Mouse (Mus musculus) layer of hippocampus, adult 9-10 months (tissue): ENCODE data around the gene Cox7a1.
"Not testable (repeated sequence)": the region's sequence is repeated elsewhere in the genome, so short reads cannot be mapped to it uniquely, and the experiment has no call there.

Experiments used
- DNase-seq: peaks from one replicate; pipeline ENCODE4 v3.0.0; 2022; ENCODE audit warnings: low spot score

Cox7a1 gene

DNA sequence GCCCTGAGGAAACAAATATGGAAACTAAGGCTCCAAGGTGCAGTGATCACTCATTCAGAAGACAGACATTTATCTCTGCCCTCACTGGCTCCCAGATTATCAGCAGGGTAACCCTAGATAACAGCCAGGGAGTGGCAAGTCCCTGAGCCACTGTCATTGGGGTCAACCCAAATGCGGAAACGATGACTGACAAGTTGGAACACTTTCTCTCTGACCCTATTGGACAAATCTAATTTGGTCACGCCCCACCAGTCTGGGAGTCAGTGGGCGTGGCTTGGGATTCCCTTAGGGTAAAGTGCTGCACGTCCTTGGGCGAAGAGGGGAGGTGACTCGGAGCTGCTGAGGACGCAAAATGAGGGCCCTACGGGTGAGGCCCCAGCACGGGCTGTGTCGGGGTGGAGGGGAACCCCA, at the start of gene Cox7a1:
Gene Cox7a1, plus strand, starts transcription at position 266 of the 411 bp plus-strand sequence.
- DNase-seq, result peak; percentile 51

DNA sequence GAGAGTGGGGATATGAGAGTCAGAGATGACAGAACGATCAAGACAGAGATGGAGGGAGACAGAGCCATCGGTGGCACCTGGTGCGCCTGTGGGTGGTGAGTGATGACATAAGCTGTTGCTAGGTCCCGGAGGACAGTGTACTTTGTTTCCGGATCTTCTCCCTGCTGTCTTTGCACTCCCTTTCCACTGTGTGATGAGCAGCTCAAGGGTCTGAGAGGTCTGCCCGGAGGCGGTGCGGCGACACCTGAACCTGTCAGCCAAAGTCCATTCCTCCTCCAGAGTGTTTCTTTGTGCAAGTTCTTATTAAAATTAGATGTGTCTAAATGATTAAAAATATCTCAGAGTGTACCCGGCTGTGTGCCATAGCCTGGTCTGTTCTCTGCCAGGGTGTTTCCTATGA, 47.1 kb upstream of the Cox7a1 start:
- DNase-seq, result no peak

DNA sequence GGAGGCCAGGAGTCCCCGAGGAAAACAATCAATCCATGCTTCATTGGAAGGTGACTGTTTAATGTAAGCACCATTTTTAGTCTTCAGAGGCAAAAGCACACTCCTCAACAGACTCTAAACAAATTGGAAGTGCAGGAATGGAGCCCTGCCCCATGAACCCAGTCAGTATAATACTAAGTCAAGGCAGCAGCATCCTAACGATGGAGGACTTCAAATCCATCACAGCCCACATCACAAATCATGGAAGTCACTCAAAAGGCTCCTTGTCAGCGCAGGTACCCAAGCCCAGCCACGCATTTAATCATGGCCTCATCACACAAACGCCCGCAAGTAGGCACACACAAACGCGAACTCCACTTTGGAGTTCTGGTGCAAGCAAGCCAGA, 40.8 kb upstream of the Cox7a1 start:
- DNase-seq, result no peak

DNA sequence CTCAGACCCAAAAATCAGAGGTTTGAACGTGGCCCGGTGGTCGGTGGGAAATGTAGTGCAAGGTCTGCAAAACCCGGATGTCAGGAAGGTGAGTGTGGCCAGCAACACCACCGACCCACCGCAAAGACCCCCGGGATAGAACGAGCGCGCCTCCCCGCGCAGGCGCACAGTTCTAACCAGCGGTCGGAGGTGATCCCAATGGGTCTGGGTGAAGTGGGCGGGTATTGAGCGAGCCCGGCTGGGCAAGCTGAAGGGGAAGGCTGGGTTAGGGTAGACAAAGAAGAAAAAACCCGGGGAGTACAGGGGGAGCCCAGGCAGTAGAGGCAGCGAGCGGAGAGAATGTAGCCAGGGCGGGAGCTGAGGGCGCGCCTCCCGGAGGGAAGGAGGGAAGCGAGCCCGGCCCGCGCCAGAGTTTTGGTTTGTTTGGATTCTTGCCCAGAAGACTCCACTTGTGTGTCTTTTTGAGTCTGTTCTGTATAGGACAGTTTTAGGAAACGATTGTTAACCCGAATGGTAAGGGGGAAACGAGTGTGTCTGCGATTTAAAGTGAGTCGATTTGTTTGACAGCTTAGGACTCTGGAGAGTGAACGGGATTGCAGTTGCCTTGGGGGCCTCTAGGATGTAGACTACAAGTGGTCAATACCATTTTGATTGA, 40.3 kb upstream of the Cox7a1 start:
- no peak for DNase-seq

DNA sequence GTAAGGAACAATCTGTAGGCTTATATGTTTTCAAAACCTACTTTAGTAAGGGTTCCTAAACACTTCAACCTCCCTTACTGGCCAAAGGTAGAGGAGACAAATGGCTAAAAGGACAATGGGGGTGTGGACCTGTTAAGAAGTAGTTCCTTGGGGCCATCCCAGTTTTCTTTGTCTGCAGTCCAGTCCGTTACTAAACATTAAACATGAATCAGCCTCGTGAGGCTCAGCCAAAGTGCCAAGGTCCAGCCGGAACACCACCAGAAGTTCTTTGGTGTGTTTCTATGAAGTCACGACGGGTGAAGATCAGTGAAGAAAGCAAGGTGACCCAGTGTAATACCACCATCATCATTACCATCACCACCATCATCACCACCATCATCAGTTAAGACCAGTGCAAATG, 36.9 kb upstream of the Cox7a1 start:
- no peak for DNase-seq

DNA sequence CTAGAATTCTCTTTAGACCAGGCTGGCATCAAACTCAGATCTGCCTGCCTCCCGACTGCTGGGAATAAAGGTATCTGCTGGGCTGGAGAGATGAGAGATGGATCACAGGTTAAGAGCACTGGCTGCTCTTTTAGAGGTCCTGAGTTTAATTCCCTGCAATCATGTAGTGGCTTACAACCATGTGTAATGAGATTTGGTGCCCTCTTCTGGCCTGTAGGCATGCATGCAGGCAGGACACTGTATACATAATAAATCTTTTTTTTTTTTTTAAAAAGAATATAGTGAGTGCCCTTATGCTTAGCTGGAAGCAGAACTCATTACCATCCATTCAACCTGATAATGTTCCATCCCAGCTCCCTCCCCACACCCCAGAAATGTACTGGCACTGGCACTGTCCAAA, 29.9 kb upstream of the Cox7a1 start:
- no peak for DNase-seq

DNA sequence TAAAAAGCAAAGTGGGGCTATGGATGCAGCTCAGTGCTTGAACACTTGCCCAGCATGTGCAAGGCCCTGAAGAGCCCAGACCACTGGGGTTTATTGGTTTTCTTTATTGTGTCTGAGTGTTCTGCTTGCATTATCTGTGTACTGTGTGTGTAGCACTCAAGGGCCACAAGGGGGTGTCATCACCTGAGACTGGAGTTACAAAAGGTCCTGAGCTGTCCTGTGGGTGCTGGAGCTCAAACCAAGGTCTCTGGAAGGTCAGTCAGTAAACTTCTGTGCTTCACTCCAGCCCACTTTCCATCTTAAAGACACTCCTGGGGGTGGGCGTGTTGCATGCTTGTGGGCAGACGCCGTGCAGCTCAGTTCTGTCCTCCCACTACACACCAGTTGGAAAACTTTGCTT, 28.4 kb upstream of the Cox7a1 start:
- no peak for DNase-seq

DNA sequence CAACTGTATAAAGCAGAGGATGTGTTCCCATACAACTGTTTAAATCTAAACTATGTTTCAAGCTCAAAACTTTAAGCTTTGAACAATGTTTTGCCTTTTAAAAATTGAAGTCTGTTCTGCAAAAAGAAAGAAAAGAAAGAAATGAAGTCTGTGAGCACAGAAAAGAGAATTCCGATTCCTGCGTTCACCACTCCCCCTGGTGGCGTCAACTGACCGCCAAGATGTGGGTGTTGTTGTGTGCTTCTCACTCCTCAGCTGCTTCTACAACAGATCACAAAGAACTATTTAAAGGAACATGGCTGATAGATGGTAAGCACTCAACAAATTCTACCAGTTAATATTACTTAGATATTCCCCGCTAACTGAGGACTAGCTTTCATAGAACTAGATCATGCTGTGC, 20.8 kb upstream of the Cox7a1 start:
- no peak for DNase-seq

DNA sequence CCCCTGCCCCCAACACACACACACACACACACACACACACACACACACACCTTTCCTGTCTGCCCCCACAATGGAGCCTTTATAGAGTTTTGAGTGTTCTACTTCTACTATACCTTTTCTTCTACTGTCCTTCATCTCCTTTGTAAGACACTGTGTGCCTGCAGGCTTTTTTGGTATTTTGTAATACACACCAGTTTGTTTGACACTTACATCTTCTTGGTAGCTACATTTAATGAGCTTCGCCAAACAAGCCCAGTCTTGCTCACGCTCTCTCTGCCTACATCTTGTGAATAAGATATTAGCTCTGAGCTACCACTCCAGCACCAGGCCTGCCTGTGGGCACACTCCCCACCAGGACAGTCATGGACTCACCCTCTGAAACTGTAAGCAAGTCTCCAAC, 19.2 kb upstream of the Cox7a1 start:
- no peak for DNase-seq

DNA sequence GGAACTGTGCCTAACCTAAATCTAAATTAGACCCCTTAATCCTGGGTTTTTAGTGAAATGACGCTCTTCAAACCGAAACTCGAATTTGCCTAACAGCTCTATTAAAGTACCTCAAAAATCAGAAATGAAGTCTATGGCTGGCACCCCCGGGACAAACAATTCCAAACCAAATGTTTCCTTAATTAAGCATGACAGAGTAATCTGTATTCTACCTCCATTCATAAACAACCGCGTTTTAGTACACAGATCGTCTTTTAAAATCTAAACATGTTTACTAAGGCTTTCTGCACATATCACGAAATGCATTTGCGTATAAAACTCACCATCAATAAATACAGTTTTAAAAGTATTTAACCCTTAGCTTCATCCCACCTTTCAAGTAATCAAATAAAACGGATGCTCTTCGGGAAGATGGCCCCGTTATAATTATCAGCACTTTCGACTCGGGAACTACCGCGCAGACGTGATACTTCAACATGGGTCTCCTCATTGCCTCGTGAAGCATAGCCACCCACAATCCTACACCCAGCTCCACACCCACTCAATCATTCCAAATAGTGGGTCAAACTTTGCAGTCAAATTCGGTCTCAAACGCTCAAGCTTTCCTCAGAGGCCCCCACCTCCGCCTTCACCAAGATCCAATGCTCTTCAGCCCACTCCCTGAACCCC, 14.9 kb upstream of the Cox7a1 start:
- DNase-seq, result peak; percentile 15

DNA sequence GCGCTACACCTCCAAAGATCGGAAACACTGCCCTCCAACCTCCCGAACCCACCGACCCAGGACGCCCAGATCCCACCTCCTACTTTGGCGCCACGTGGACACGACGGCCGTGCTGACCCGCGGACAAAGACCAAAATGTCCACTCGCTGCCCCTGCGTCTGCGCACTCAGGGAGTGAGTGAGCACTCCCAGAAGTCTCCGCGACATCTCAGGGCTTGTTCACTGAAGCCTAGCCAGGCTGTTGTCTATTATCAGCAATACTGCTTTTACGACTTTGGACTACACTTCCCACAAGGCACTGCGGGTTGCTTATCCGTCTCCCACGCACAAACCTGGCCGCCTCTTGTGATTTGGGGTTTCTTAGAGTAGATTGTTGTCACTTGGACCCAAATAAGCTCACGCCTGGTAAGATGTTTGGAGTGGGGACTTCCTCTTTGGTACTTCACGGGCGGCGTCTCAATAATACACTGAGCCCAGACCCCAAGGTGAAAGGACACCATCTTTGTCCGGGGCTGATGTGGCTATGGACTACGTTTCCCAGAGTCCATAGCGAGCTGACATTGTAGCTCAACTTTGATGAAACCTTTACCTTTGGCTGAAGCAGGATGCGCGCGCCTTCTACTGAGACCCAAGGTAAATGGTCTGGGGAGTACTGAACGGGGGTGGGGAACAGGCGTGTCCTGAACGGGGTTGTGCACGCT, 14.2 kb upstream of the Cox7a1 start, which contains the start of gene Zfp146:
Gene Zfp146, minus strand, starts transcription at position 168 of the 700 bp plus-strand sequence.
- peak; percentile 97 for DNase-seq

DNA sequence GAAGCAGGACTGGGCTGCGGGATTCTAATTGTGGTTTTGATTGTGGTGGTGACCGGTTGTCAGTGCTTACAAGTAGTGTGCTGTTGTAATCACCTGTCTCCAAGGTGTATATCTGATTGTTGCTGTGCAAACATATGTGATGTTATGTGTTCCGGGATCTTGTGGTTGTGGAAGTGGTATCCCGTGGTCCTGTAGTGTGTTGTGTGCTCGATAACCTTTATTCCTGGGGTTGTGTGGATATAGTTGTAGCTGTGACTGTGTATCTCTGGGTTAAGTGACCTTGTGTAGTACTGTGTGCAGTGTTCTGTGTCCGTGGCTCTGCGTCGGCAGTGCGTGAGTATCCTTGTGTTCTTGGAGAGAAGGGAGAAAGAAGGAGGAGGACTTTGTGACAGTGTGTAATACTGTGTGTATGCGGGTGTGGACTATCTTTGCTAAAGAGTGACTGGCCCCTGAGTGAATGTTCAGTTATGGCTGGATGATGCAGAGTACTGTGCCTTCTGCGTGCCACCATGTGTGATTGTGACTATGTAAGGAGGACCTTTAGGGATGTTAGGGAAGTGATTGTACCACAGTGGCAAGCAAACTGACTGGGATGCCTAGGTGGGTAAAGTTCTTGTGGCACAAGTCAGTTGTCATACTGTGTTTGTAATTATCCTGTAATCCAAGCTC, 13.5 kb upstream of the Cox7a1 start:
- DNase-seq, result no peak

DNA sequence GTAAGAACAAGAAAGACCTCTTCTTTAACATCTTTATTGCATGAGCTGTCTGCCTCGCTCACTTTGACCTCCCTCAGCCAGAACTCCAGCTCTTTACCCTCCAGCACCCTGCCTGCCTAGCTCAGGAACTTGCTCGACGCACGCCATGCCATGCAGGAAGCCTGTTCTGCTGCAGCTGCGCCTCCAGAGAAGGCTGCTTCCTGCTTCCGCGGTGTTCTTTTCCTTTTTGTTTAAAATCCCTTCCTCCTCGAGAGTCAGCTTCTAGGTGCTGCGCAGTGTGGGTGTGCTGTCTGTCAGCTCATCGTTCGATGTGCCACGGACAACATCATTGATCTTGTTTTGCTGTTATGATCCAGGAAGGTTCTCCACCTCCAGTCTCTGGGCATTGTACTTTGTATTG, 7.5 kb upstream of the Cox7a1 start:
- no peak for DNase-seq

DNA sequence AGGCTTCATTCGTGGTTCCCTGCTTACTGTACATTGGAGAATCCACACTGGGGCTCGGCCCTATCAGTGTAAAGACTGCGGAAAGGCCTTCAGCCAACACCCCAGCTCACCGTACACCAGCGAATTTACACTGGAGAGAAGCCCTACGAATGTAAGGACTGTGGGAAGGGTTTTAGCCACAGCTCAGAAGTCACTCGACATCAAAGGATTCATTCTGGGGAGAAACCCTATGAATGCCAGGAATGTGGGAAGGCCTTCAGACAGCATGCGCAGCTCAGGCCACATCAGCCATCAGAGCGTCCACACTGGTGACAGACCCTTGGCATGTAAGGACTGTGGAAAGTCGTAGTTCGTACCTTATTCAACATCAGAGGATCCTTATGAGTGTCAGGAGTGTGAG, 5.7 kb upstream of the Cox7a1 start:
- no peak for DNase-seq

DNA sequence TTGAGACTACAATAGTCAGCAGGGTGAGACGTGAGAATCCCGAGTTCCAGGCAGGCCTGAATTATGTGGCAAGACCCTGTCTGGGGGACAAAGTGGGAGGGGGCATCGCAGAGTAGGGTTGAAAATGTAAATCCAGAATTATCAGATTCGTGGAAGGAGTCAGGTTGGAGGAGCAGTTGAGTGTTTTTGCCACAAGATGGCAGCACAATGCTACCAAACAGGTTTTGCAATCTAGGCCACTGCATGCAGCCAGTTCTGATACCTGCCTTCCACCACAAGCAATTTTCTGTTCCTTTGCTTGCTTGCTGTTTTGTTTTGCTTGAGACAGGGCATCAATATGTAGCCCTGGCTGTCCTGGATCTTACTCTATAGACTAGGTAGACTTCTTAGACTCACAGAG, 2.6 kb upstream of the Cox7a1 start:
- peak; percentile 77 for DNase-seq

DNA sequence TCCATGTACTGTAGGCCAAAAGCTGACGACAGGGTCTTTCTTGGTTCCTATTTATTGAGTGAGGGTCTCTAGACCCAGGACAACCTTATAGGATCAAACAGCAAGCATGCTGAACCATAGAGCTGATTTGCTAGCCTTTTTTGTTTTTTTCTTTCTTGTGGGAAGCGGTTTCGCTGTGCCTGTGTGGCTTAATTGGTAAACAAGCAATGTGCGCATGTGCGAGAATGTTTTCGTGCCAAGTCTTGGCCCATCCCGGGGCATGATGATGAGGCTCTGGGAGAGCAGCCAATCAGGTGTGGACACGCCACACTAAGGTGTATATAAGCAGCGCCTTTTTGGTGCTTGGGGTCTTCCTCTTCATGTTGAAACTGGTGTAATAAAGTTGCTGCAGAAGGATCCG, 2.0 kb upstream of the Cox7a1 start:
- DNase-seq, result not testable (repeated sequence)

DNA sequence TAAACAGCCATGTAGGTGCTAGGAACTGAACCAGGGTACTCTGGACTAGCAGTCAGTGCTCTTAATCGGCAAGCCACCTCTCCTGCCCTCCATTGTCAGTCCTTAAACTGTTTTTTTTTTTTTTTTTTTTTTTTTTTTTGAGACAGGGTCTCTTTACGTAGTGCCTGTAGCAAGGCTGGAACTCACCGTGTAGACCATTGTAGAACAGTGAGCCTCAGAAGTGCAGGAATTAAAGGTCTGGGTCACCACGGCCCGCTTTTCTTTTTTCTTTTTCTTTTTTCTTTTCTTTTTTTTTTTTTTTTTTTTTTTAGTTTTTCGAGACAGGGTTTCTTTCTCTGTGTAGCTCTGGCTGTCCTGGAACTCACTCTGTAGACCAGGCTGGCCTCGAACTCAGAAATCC, 755 bp upstream of the Cox7a1 start:
- not testable (repeated sequence) for DNase-seq

DNA sequence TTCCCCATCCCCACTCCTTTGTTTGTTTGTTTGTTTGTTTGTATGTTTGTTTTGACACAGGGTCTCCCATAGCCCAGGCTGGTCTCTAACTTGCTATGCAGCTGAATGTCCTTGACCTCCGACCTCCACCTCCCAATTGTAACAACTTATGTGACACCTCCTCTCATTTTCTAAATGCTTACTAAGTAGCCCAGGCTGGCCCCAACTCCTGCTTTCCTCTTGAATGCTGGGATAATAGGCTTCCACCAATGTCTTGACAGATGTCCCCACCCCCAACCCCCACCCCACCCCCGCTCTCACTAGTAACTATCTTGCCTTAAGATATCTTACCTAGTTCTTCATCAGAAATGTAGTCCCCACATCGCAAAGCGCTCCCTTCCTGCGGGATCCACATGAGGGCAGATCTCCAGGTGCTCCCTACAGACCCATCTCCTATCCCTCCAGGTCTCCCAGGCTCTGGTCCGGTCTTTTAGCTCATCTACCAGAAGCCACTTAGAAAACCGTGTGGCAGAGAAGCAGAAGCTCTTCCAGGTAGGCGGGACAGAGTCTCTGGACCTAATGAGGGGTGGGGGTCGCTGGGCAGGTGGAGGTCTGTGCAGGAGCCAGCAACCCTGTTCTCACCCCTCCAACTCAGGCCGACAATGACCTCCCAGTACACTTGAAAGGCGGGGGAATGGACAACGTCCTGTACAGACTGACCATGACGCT, 851 bp downstream of the Cox7a1 start:
- DNase-seq, result no peak

DNA sequence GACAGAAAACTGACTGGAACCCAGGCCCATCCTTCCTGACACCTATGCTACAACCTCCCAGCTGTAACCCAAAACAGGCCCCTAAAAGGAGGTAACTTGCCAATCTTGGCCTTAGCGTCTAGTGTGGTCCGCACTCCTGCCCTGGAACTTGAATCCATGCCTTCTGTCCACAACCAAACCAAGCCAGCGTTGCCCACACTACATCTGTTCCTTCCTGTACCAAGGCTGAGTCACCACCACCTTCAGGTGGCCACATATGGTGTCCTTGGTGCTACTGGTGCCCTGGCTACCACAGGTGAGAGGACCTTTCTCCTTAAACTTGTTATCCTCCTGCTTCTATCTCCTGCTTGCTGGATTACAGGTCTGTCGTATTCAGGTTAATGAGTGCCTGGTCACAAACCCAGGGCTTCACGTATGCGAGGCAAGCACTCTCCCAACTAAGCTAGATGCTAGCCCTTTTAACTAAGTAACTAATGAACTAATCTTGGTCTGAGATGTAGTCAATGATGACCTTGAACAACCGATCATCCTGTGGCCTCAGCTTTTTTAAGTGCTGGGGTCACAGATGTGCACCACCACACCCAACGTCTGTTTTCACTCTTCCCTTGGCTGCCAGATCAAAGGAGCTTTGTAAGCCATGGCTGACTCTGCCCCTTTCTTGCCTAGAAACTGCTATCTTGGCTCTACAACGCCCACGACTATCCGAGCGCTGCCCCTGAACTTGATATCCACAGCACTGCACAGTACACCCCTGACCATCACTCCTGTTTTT, 4.6 kb downstream of the Cox7a1 start:
- no peak for DNase-seq

DNA sequence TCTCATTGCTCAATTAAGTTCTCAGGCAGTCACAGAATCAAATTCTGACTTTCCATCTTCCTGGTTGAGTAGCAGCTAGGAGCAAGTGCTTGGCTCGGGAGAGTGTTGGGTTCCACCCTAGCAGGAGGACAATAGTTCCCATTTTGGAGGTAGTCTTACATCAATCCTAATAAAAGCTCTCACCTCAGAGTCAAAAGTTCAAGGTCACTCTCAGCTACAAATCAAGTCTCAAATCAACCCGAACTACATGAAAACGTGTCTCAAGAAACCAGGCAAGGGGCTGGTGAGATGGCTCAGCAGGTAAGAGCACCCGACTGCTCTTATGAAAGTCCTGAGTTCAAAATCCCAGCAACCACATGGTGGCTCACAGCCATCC, 5.2 kb downstream of the Cox7a1 start:
- no peak for DNase-seq

DNA sequence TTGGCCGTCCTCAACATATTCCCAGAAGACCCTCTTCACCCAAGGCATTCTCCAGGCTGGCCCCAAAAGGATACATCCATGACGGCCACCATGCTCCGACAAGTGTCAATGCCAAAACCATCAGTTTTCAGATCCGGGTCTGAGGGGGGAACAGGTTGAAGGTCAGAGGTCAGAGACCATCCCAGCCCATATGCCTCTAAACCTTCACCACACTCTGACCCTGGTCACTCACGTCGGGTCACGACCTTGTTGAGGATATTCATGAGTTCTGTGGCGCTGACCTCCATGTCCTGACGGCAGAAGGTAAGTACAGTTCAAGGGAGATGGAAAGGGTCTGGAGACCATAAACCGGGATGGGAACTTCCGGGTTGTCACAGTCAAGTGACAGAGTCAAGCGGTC, 8.1 kb downstream of the Cox7a1 start:
- no peak for DNase-seq
